9 mouse cellular contexts compared by ENCODE assay signal in the genomic region with DNA sequence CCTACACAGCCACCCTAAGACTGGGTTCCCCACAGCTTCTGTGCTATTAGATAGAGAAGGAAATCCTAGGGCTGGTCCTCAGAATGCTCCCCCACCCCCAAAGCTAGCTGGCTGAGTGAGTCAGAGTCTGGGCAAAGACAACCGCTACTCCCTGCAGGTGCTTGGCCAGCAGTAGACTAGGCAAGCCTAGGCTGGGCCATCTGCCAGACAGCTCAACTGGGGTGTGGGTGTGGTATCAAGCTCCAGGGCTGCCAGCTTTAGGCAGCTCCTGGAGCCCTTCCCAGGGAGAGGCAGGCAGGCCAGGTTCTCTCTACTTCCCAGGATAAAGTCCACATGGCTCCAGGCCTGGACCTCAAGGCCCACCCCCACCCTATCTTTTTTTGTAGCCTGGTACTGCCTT. TPM values are rescaled to one million over a fixed set of nuclear protein-coding genes. Genes with fewer than 3 reads are reported as not detected.
A peak's percentile ranks its signal among the peaks of the same experiment; 100 is the strongest.
DNase-seq lines count a peak whose midpoint lies in the region; ATAC-seq and TF ChIP-seq lines count a peak whose summit lies in the region.
"Had no signal": no experiment of that assay in that cellular context is flagged by ENCODE, and none has a peak within 500 bp of the region (broad histone marks: within the 10 kb centered on the region; RNA-seq: fewer than 3 reads in every experiment).

No protein-coding gene starts in this region.

- no peak overlapping the region for H3K4me3 ChIP-seq in lung, adult 2 months (replicated peaks; ENCODE audit: extremely low read depth, low read depth, low read length)
- no peak overlapping the region for H3K4me3 ChIP-seq in small intestine, adult 2 months (ENCODE audit: low read depth, low read length)
- H3K4me3 ChIP-seq: neural tube, embryonic 12.5 days had no signal

- H3K27me3 ChIP-seq in small intestine, adult 2 months (ENCODE audit: control insufficient read depth, insufficient read depth, low read length), result no peaks in the 10 kb centered on the region
- H3K27me3 ChIP-seq: neural tube, embryonic 12.5 days had no signal

- DNase-seq in 3134 (ENCODE audit: extremely low read depth, insufficient read length, low spot score), result peak; percentile 86
- peak; percentile 96 for DNase-seq in adrenal gland, adult 2 months
- peak; percentile 99 for DNase-seq in fibroblast of lung, adult 2 months (ENCODE audit: low read depth)
- peak; percentile 95 for DNase-seq in heart, postnatal 10 days
- DNase-seq in layer of hippocampus, adult 8-10 months (ENCODE audit: low spot score in 2 of 2), result peak; percentile 94 to 96
- peak; percentile 77 for DNase-seq in lung, adult 2 months

- 33% methylated on average over 1 of the region's 1 CpGs for WGBS in lung, adult 2 months
- WGBS in small intestine, adult 2 months, result 21% methylated on average over 1 of the region's 1 CpGs

- peak overlapping the region; percentile 85 for H3K27ac ChIP-seq in small intestine, adult 2 months (ENCODE audit: insufficient read depth, low read depth, low read length)
- H3K27ac ChIP-seq: neural tube, embryonic 12.5 days had no signal

- no peak for TF ChIP-seq POLR2A in lung, adult 2 months (IDR thresholded peaks at IDR 0.05; ENCODE audit: borderline replicate concordance, extremely low read depth, low read depth, low read length)
- no peak for TF ChIP-seq POLR2A in small intestine, adult 2 months (IDR thresholded peaks at IDR 0.05; ENCODE audit: low read depth, low read length)

- peaks cover 3% of the 10 kb centered on the region for H3K4me1 ChIP-seq in lung, adult 2 months (ENCODE audit: control insufficient read depth, insufficient read depth, low read length)
- H3K4me1 ChIP-seq in small intestine, adult 2 months (ENCODE audit: control insufficient read depth, insufficient read depth, insufficient read length, low read length), result peaks cover 23% of the 10 kb centered on the region
- H3K4me1 ChIP-seq: neural tube, embryonic 12.5 days had no signal

- intact Hi-C loops in heart, postnatal 10 days (cut with DNase I), result no loop called here

- no peak for TF ChIP-seq CTCF in lung, adult 2 months (IDR thresholded peaks at IDR 0.05; ENCODE audit: insufficient read depth, low read length)
- no peak for TF ChIP-seq CTCF in small intestine, adult 2 months (IDR thresholded peaks at IDR 0.05; ENCODE audit: extremely low read depth, insufficient read length, insufficient replicate concordance, low read depth, low read length)

- H3K36me3 ChIP-seq in small intestine, adult 2 months (ENCODE audit: control insufficient read depth, insufficient read depth, low read length), result peaks cover 64% of the 10 kb centered on the region

- ATAC-seq in megakaryocyte, adult 5-6 weeks (ENCODE audit: poor library complexity, severe bottlenecking), result no peak

RNA-seq across cellular contexts. Expression of a gene that starts 10.7 kb away (rescaled TPM):
- 10 to 100 TPM; 82.2 to 86.0 TPM for total RNA-seq in adrenal gland, adult 2 months (2021)
- polyA plus RNA-seq in adrenal gland, adult 2 months (2012; rRNA removed), result 164 and 179 TPM in 2 replicates
- total RNA-seq in heart, postnatal 10 days (2021), result 100 to 1,000 TPM; 104 to 105 TPM
- 100 to 1,000 TPM; 147 to 166 (median 151) TPM for total RNA-seq in layer of hippocampus, adult 8-10 months (2022)
- 141 and 153 TPM in 2 replicates for polyA plus RNA-seq in lung, adult 2 months (2012; rRNA removed)
- polyA plus RNA-seq in small intestine, adult 2 months (2012; rRNA removed), result 121 and 278 TPM in 2 replicates
- total RNA-seq in megakaryocyte, adult 5-6 weeks (2015), result 39.9 and 51.4 TPM in 2 replicates
- total RNA-seq in megakaryocyte, adult 5-6 weeks (2017), result 31.6 and 33.1 TPM in 2 replicates

RNA-seq across cellular contexts. Expression of a gene that starts 24.5 kb away (rescaled TPM):
- 10 to 100 TPM; 13.6 to 28.9 TPM for total RNA-seq in adrenal gland, adult 2 months (2021)
- polyA plus RNA-seq in adrenal gland, adult 2 months (2012; rRNA removed), result 7.3 and 7.5 TPM in 2 replicates
- total RNA-seq in heart, postnatal 10 days (2021), result 10 to 100 TPM; 15.6 to 18.0 TPM
- 1 to 10 TPM; 2.0 to 2.6 (median 2.3) TPM for total RNA-seq in layer of hippocampus, adult 8-10 months (2022)
- 4.1 and 5.2 TPM in 2 replicates for polyA plus RNA-seq in lung, adult 2 months (2012; rRNA removed)
- 0.74 and 0.85 TPM in 2 replicates for polyA plus RNA-seq in small intestine, adult 2 months (2012; rRNA removed)
- total RNA-seq in megakaryocyte, adult 5-6 weeks (2015), result 0.02 and 0.07 TPM in 2 replicates
- 0.40 and 0.69 TPM in 2 replicates for total RNA-seq in megakaryocyte, adult 5-6 weeks (2017)

RNA-seq across cellular contexts. Expression of a gene that starts 34.1 kb away (rescaled TPM):
- 1 to 10 TPM; 1.1 to 1.6 TPM for total RNA-seq in adrenal gland, adult 2 months (2021)
- polyA plus RNA-seq in adrenal gland, adult 2 months (2012; rRNA removed), result 0.13 and 0.33 TPM in 2 replicates
- under 1 TPM in 1 of 2 experiments, not detected in 1; 0.10 TPM for total RNA-seq in heart, postnatal 10 days (2021)
- total RNA-seq in layer of hippocampus, adult 8-10 months (2022), result 10 to 100 TPM; 47.3 to 63.6 (median 51.9) TPM
- 0.03 and 0.04 TPM in 2 replicates for polyA plus RNA-seq in lung, adult 2 months (2012; rRNA removed)
- polyA plus RNA-seq in small intestine, adult 2 months (2012; rRNA removed), result 0.05 and 0.14 TPM in 2 replicates
- 0.18 TPM in 1 of 2 replicates, not detected in the other for total RNA-seq in megakaryocyte, adult 5-6 weeks (2015)
- 0.04 and 0.11 TPM in 2 replicates for total RNA-seq in megakaryocyte, adult 5-6 weeks (2017)

RNA-seq across cellular contexts. Expression of a gene that starts 45.2 kb away (rescaled TPM):
- total RNA-seq in adrenal gland, adult 2 months (2021), result 1 to 10 TPM; 1.6 to 3.2 TPM
- polyA plus RNA-seq in adrenal gland, adult 2 months (2012; rRNA removed), result 3.1 and 4.0 TPM in 2 replicates
- 1 to 10 TPM; 1.5 to 7.1 TPM for total RNA-seq in heart, postnatal 10 days (2021)
- 10 to 100 TPM in 2 of 4 experiments, 1 to 10 TPM in 2; 8.3 to 14.6 (median 11.2) TPM for total RNA-seq in layer of hippocampus, adult 8-10 months (2022)
- 1.7 and 5.5 TPM in 2 replicates for polyA plus RNA-seq in lung, adult 2 months (2012; rRNA removed)
- polyA plus RNA-seq in small intestine, adult 2 months (2012; rRNA removed), result 0.52 and 0.68 TPM in 2 replicates
- total RNA-seq in megakaryocyte, adult 5-6 weeks (2015), result 0.11 and 0.25 TPM in 2 replicates
- total RNA-seq in megakaryocyte, adult 5-6 weeks (2017), result 0.24 TPM in 1 of 2 replicates, not detected in the other

RNA-seq across cellular contexts. Expression of a gene that starts 56.8 kb away (rescaled TPM):
- under 1 TPM; 0.35 to 0.58 TPM for total RNA-seq in adrenal gland, adult 2 months (2021)
- 0.13 and 0.33 TPM in 2 replicates for polyA plus RNA-seq in adrenal gland, adult 2 months (2012; rRNA removed)
- under 1 TPM in 1 of 2 experiments, not detected in 1; 0.10 TPM for total RNA-seq in heart, postnatal 10 days (2021)
- 1 to 10 TPM; 3.2 to 4.9 (median 3.8) TPM for total RNA-seq in layer of hippocampus, adult 8-10 months (2022)
- 0.09 TPM in 1 of 2 replicates, not detected in the other for polyA plus RNA-seq in lung, adult 2 months (2012; rRNA removed)
- polyA plus RNA-seq in small intestine, adult 2 months (2012; rRNA removed), result not detected in 2 replicates
- total RNA-seq in megakaryocyte, adult 5-6 weeks (2015), result 0.04 TPM in 1 of 2 replicates, not detected in the other
- total RNA-seq in megakaryocyte, adult 5-6 weeks (2017), result 0.28 TPM in 1 of 2 replicates, not detected in the other

Comparison
In these comparisons a context has a peak if more than half of its experiments do, and no peak if none do; other contexts are left out.
1. RNA of a gene that starts 24.5 kb away (total RNA-seq): 13.6 to 28.9 TPM in adrenal gland, adult 2 months and 15.6 to 18.0 TPM in heart, postnatal 10 days; 2.0 to 2.6 TPM in layer of hippocampus, adult 8-10 months and 0.02 to 0.69 TPM in megakaryocyte, adult 5-6 weeks; every median in the first group is over 4 times any median in the second.
2. RNA of a gene that starts 34.1 kb away (total RNA-seq): 47.3 to 63.6 TPM in layer of hippocampus, adult 8-10 months; 1.1 to 1.6 TPM in adrenal gland, adult 2 months, 0.04 to 0.18 TPM in megakaryocyte, adult 5-6 weeks and 0.10 TPM in heart, postnatal 10 days; every median in the first group is over 10 times any median in the second.
3. Peak in every context shown above with its lines, with median percentiles within 50 percentile points of each other: DNase-seq.